Mouse (Mus musculus) liver, postnatal 0 days (tissue): ENCODE measurements around the gene Gfpt2.

Experiments
- CTCF ChIP-seq: sonication (generic); IDR thresholded peaks from 2 replicates; pipeline ENCODE4 v1.5.1; 2016; ENCODE audit warnings: antibody characterized with exemption, low read depth
- EP300 ChIP-seq: IDR thresholded peaks from 2 replicates; pipeline ENCODE4 v1.6.1; 2016; ENCODE audit warnings: antibody characterized with exemption, low read depth, mild to moderate bottlenecking

DNA sequence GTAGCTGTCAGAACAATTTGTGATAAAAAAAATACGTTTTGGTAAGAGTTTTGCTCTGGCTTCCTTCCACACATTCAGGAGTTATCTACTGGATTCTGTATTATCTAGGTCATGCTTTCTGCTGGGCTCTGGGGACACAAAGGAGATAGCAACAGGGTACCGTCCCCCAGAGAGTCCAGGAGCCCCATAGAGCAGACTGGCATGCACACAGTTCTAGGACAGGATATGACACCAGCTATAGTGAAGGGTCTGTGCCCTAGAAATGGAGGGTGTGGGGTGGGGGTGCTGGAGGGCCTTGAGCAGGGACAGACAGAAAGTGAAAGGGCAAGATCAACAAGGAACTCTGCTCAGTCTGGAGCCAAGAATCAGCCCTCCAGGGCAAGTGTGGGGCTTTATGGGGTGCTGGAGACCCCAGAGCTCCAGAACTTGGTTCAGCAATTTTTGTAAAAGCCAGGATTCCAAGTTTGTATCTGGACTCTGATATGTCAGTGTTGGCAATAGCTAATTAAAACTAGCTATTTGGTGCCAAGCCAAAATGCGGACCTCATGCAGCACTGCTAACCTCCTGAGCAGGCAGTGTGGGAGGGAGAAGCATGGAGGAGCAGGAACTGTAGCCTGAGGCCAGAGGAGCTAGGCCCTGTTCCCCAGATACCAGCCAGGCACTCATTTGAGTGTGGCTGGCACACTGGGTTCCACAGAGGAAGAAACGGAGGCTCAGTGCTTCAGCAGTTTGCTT lies 54.3 kb downstream of the Gfpt2 start:
- TF ChIP-seq CTCF (no peak), EP300 (peak; percentile 49; the same call in 1 of the 2 replicates)
